Mouse (Mus musculus): ENCODE results near the gene Lnp1. TPM values are rescaled to one million over a fixed set of nuclear protein-coding genes. Genes with fewer than 3 reads are reported as not detected.
"Not testable (repeated sequence)": the region's sequence is repeated elsewhere in the genome, so short reads cannot be mapped to it uniquely, and the experiment has no call there.

Gene Lnp1
- not detected for polyA plus RNA-seq (2021)

DNA sequence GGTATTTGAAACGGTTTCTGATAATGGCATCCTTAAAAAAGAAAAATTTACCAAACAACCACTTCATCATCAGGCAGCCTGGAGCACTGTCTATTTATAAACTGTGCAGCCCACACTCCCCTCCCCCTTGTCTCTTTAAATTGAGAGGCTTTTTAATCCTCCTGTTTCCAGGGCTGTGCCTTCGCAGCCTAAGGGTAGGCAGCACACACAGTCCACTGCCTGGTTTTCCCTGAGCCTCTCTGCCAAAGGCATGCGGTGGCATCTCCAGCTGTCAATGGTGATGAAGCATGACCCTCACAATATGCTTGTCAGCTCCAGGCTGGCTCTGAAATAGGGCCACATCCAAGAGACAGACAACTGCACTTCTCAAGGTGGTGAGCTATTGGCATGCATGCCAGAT is at the start of gene Lnp1:
Gene Lnp1, minus strand, starts transcription at position 39 of the 400 bp plus-strand sequence.
- TF ChIP-seq CTCF (IDR thresholded peaks at IDR 0.05): no peak
- DNase-seq (ENCODE audit: low read depth, low spot score) (peak; percentile 1), ATAC-seq (no peak)
- in situ Hi-C loops (cut with MboI; ENCODE audit: low pct_unique_long_range_greater_than_20kb): no loop called here
- peaks cover 18% of the 10 kb centered on the region for H3K27me3 ChIP-seq
- POLR2A ChIA-PET: no interaction called here
- CTCF ChIA-PET: no interaction called here

DNA sequence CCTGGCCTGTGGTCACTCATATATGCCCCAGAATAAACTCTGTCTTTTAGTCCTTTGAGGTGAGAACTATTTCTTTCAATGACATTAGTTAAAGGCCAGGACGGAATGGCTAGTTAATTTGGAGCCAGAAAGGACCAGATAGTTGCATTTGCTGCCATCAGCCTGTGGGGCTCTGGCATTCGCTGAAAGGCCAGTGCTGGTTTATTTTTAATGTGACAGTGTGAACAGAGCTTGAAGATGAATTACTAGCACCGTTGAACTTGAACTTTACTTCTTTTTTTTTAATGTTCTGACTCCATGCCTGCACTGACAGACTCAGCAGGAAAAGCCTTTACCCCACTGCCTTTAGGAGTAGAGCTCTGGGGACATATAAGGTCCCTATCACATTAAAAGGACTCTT is 46.8 kb upstream of the Lnp1 start:
- in situ Hi-C loops (cut with MboI; ENCODE audit: low pct_unique_long_range_greater_than_20kb): no loop called here
- CTCF ChIA-PET: no interaction called here
- ATAC-seq: no peak
- DNase-seq (ENCODE audit: low read depth, low spot score): no peak
- H3K27me3 ChIP-seq: peaks cover 24% of the 10 kb centered on the region
- TF ChIP-seq CTCF (IDR thresholded peaks at IDR 0.05): no peak
- POLR2A ChIA-PET: no interaction called here

DNA sequence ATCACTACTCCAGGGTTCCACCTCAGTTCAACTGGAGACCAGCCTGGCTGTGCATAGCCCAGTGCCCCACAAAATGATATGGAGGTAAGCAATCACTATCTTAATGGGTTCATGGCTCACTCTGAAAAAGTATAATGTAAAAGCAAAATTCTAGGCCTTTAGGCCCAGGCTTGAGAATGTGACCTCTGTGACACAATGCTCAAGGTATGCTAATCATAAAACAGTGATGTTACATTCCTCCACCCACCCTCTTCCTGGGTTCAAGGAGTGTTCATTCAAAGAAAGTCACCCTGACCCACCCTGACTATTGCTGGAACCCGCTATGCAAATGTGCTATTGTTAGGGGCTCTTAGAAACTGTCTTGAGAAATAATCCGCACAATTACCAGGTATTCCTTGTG is 30.4 kb upstream of the Lnp1 start:
- POLR2A ChIA-PET; in situ Hi-C loops (cut with MboI; ENCODE audit: low pct_unique_long_range_greater_than_20kb); CTCF ChIA-PET; ATAC-seq; DNase-seq (ENCODE audit: low read depth, low spot score); H3K27me3 ChIP-seq: not testable (repeated sequence)

DNA sequence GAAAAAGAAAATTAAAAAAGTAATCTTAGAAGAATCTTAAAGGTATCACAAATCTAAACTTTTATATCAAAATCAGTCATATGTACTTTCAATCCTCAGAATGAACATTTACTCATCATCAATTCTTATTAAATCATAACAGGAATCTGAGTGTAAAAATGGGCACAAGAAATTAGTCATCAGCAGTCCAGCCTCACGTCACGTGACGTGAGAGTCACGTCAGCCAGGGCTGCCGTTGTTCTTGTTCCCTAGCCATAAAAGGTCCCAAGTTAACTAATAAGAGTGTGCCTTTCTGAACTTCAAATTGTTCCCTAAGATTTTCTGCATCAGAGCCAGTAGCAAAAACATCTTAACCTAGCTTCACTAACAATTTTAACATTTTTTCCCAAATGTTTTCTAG is 21.2 kb upstream of the Lnp1 start:
- H3K27me3 ChIP-seq: peaks cover 17% of the 10 kb centered on the region
- no peak for TF ChIP-seq CTCF (IDR thresholded peaks at IDR 0.05)
- DNase-seq (ENCODE audit: low read depth, low spot score): no peak
- ChIA-PET POLR2A (no interaction called here), CTCF (no interaction called here)
- no peak for ATAC-seq
- in situ Hi-C loops (cut with MboI; ENCODE audit: low pct_unique_long_range_greater_than_20kb): no loop called here

DNA sequence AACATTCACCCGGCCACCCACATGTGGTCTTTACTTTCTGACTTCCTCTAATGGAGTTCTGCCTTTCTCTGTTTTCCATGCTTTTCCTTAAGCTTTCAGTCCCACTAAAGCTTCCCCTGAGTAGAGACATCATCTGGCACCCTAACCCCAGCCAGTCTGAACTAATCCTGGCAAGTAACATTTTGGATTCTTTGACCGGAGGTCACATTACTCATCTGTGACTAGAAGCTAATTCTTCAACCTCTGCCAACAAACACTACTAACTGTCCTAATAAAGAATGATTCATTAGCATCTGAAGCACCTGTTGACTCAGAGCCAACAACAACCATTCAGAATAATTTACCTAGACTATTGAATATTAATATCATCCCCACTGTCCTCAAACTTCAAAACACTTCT is 14.5 kb upstream of the Lnp1 start:
- POLR2A ChIA-PET: no interaction called here
- TF ChIP-seq CTCF (IDR thresholded peaks at IDR 0.05): no peak
- CTCF ChIA-PET: no interaction called here
- peak; percentile 47 for ATAC-seq
- in situ Hi-C loops (cut with MboI; ENCODE audit: low pct_unique_long_range_greater_than_20kb): no loop called here
- peak; percentile 37 for DNase-seq (ENCODE audit: low read depth, low spot score)
- H3K27me3 ChIP-seq: peaks cover 16% of the 10 kb centered on the region

DNA sequence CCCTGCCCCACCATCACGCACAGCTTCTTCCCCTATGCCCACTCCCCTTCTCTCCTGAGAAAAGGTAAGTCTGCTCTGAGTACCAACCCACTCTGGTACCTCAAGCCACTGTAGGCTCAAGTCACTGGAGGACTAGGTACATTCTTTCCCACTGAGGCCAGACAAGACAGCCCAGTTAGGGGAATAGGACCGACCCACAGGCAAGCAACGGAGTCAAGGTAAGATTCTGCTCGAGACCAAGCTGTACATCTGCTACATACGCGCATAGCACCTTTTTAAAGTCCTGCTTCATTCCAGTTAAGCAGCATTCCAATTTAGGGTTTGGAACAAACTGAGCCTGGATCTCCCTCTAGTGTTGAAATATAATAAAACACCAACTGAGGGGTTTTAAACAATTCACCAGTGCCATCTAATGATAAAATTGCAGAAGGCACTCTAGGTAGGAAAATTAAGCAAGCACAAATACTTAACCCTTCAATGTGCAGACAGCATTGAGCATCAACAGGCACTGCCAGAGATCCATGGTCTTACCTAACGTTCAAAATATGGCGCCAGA is 7.7 kb downstream of the Lnp1 start:
- in situ Hi-C loops (cut with MboI; ENCODE audit: low pct_unique_long_range_greater_than_20kb): loop anchor here (25.0 kb wide), 2 partner anchors 758 to 983 kb away; partner anchors contain the start of gene Cep97
- peak; percentile 80 for TF ChIP-seq CTCF (IDR thresholded peaks at IDR 0.05)
- ChIA-PET POLR2A (no interaction called here), CTCF (interaction anchor here (1.0 to 1.6 kb wide), 3 partner anchors 118 to 149 kb away, joined by 3 read pairs; no protein-coding TSS in a partner anchor)
- DNase-seq (ENCODE audit: low read depth, low spot score) (peak; percentile 9), ATAC-seq (peak; percentile 67)
- peaks cover 16% of the 10 kb centered on the region for H3K27me3 ChIP-seq

DNA sequence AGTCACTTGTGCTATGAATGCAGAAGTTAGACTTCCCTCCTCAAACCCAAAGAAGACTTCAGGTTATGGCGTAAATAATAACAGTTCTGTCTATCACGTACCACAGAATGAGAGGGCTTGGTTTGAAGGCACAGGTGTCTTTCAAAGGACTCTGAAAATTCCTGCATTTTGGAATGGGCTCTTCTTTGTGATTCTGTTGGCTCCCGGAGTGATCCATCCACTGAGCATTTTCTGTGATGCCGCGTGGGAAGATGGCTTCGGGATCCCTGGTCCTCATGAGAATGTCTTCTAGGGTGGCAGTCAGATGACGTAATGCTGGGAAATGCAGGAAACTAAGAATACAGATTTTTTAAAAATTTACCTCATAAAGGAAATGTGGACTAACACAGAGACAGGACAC is 10.6 kb downstream of the Lnp1 start:
- no peak for TF ChIP-seq CTCF (IDR thresholded peaks at IDR 0.05)
- no peak for ATAC-seq
- ChIA-PET POLR2A (no interaction called here), CTCF (no interaction called here)
- DNase-seq (ENCODE audit: low read depth, low spot score): no peak
- peaks cover 33% of the 10 kb centered on the region for H3K27me3 ChIP-seq
- in situ Hi-C loops (cut with MboI; ENCODE audit: low pct_unique_long_range_greater_than_20kb): loop anchor here (5.0 to 25.0 kb wide), 3 partner anchors 145 to 980 kb away; partner anchors contain the start of gene Cep97

DNA sequence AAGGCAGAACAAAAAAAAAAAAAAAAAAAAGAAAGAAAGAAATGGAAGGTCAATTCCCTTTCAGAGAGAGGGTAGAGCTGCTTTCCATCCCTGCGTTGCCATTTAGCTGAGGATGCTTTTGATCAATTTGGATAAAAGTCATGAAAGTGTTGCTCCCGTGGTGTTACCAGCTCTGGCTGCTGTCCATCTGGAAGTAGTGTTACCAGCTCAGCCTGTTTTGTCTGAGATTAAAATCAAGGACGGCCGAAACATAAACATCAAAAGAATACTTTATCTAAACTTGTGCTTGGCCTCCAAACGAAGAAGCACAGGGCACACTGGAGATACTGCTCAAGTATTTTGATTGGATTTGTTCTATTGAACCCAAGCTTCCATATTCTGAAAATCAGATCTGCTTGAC is 18.9 kb downstream of the Lnp1 start:
- POLR2A ChIA-PET: no interaction called here
- ATAC-seq (no peak), DNase-seq (ENCODE audit: low read depth, low spot score) (no peak)
- CTCF ChIA-PET: no interaction called here
- peaks cover 22% of the 10 kb centered on the region for H3K27me3 ChIP-seq
- no peak for TF ChIP-seq CTCF (IDR thresholded peaks at IDR 0.05)
- in situ Hi-C loops (cut with MboI; ENCODE audit: low pct_unique_long_range_greater_than_20kb): loop anchor here (25.0 kb wide), 2 partner anchors 747 to 972 kb away; partner anchors contain the start of gene Cep97

DNA sequence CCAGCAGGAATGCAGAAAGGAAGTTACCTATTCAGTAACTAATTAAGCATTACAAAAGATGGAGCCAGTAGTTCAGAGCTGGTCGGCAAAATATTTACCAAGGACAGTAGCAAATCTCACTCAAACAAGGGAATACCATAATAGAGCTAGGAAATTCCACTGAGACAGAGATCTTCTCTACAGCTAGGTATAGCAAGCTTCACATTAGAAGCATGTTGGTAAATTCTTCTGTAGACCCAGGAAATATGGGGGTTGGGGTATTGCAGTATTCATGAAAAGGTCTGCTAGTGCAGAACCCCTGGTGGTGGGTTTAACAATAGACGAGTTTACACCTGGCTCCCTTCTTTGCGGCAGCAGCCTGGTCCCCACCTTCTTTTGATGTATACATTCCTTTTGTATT is 25.7 kb downstream of the Lnp1 start:
- DNase-seq (ENCODE audit: low read depth, low spot score); ATAC-seq; POLR2A ChIA-PET; CTCF ChIA-PET: not testable (repeated sequence)
- in situ Hi-C loops (cut with MboI; ENCODE audit: low pct_unique_long_range_greater_than_20kb): loop anchor here (25.0 kb wide), 2 partner anchors 740 to 965 kb away; partner anchors contain the start of gene Cep97
- peaks cover 48% of the 10 kb centered on the region for H3K27me3 ChIP-seq

DNA sequence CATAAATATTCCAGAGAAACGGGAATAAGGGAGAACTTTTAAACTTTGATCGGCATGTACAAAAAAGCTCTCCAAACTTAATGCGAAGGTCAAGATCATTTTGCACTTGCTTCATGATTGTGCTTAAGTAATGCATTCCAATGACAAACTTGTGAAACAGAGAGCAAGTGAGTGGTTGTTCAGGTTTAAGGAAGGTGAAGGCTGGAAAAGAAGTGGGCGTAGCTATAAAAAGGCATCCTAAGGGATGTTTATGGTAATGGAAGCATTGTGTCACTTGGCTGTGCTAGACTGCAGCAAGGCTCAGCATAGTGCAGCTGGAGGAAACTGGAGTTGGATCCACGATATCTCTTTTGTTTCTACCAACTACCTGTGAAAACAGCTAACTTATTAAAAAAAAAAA is 36.3 kb downstream of the Lnp1 start:
- TF ChIP-seq CTCF (IDR thresholded peaks at IDR 0.05): no peak
- CTCF ChIA-PET: interaction anchor here (0.8 kb wide), 1 partner anchor 16 kb away, joined by 3 read pairs; no protein-coding TSS in a partner anchor
- H3K27me3 ChIP-seq: peaks cover 17% of the 10 kb centered on the region
- in situ Hi-C loops (cut with MboI; ENCODE audit: low pct_unique_long_range_greater_than_20kb): no loop called here
- ATAC-seq (no peak), DNase-seq (ENCODE audit: low read depth, low spot score) (no peak)
- POLR2A ChIA-PET: no interaction called here

DNA sequence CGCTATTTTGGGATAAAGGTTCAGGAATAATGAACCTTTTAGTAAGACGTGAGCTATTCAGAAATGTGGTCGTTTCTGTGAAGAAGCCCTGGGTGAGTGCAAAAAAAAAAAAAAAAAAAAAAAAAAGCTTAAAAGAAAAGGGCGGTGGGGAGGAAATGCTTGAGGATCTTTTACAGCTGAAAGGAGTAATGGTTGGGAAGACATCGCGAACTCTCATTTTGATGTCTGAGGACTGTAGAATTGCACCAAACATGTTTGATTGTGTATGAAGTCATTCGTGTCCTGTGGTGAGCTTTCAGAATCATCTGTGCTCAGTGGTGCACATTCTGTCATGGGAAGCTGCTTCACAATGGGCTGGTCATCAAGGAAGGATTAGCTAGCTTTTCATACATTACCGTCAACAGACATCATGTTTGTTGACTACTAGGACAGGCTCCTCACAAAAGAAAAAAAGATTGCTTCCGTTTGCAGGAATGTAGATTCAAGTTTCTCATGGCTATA is 41.2 kb downstream of the Lnp1 start:
- no peak for TF ChIP-seq CTCF (IDR thresholded peaks at IDR 0.05)
- ChIA-PET CTCF (interaction anchor here (0.9 kb wide), 1 partner anchor 12 kb away, joined by 3 read pairs; no protein-coding TSS in a partner anchor), POLR2A (no interaction called here)
- in situ Hi-C loops (cut with MboI; ENCODE audit: low pct_unique_long_range_greater_than_20kb): no loop called here
- ATAC-seq (no peak), DNase-seq (ENCODE audit: low read depth, low spot score) (no peak)
- peaks cover 21% of the 10 kb centered on the region for H3K27me3 ChIP-seq

Measured in Patski (cell line).